Mouse (Mus musculus): ENCODE measurements around the gene Atf1.

DNA sequence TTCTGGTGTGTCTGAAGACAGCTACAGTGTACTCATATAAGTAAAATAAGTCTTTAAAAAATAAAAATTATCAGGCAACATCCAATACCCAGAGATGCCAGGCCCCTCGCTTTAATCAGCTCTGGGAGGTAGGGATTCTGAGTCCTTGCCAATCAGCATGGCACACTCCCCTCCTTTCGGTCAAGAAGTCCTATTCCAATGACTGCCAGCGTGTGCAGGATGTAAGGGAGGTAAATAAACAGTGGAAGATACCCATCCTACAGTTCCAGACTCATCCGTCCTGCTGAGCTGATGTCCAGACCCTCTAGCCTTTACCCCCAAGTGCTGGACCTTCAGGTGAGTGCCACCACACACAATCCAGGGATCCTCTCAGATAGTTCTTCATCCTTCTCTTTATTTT is 2.2 kb upstream of the Atf1 start:
- TF ChIP-seq CTCF (IDR thresholded peaks at IDR 0.05; ENCODE audit: insufficient read depth, low read depth, low read length) (no peak), POLR2A (IDR thresholded peaks at IDR 0.05; ENCODE audit: insufficient read depth, low read depth, low read length) (no peak)

Data from olfactory bulb, adult 2 months (tissue).